Comparison of ENCODE assay signal across 12 mouse cellular contexts in the genomic region with DNA sequence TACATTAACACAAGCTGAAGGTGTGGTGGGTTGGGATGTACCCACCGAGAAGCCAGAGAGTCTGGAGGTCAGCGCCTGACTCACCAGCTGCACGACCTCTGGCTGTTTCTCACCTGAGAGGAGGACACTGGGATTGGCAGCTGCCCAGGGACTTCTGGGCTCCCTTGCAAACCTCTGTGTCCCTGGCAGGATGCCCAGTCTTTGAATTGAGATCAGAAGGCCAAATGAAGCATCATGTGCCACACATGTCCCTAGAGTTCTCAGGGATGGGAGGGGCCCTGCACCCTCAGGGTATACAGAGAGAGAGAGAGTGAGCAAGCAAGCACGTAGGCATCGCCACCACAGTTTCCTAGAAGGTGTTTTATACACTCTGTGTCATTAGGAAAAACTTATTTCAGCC. TPM values are rescaled to one million over a fixed set of nuclear protein-coding genes. Genes with fewer than 3 reads are reported as not detected.
DNase-seq lines count a peak whose midpoint lies in the region; ATAC-seq and TF ChIP-seq lines count a peak whose summit lies in the region.
"Had no signal": no experiment of that assay in that cellular context is flagged by ENCODE, and none has a peak within 500 bp of the region (broad histone marks: within the 10 kb centered on the region; RNA-seq: fewer than 3 reads in every experiment).

No protein-coding gene starts in this region.

- peak; percentile 69 for ATAC-seq in kidney, postnatal 0 days (replicated peaks; ENCODE audit: low FRiP score, low read depth)

- intact Hi-C loops in left cerebral cortex, postnatal 25 days (cut with DNase I): loop anchor here (10.0 kb wide), 1 partner anchor 415 kb away; the partner anchor contains the start of gene Bfsp1

- H3K36me3 ChIP-seq in kidney, postnatal 0 days (ENCODE audit: insufficient read depth, low read length): 0 out of 2 replicates have a peak, but pooled peaks cover 9% of the 10 kb centered on the region

- WGBS in kidney, postnatal 0 days: 55% methylated on average over 5 of the region's 5 CpGs

- peak overlapping the region; percentile 66 for H3K27ac ChIP-seq in bone marrow macrophage, adult 2 months (ENCODE audit: insufficient read depth, low read depth, low read length)
- 0 out of 2 replicates have a peak overlapping the region, but pooled peaks have one; percentile 19 for H3K27ac ChIP-seq in kidney, postnatal 0 days
- H3K27ac ChIP-seq: lung, embryonic 15.5 days had no signal

- H3K4me3 ChIP-seq in bone marrow macrophage, adult 2 months (ENCODE audit: insufficient read depth, low read length): no peak overlapping the region
- no peak overlapping the region for H3K4me3 ChIP-seq in kidney, postnatal 0 days (replicated peaks; ENCODE audit: low read depth, low read length)
- H3K4me3 ChIP-seq: lung, embryonic 15.5 days had no signal

- H3K9me3 ChIP-seq in kidney, postnatal 0 days (replicated peaks; ENCODE audit: low read length): no peaks in the 10 kb centered on the region
- H3K9me3 ChIP-seq: lung, embryonic 15.5 days had no signal

- no peak overlapping the region for H3K4me2 ChIP-seq in kidney, postnatal 0 days (ENCODE audit: low read length)
- H3K4me2 ChIP-seq: lung, embryonic 15.5 days had no signal

- DNase-seq in gastrocnemius, adult 18-20 months (ENCODE audit: low spot score): peak; percentile 47
- DNase-seq in gastrocnemius, postnatal 4 days (ENCODE audit: low spot score in 2 of 2): no peak
- DNase-seq in 3T3-L1 (ENCODE audit: low read depth, low spot score): peak; percentile 62
- no peak for DNase-seq in kidney, postnatal 0 days (ENCODE audit: low spot score)
- no peak for DNase-seq in left cerebral cortex, postnatal 25 days (ENCODE audit: low spot score in 2 of 2)
- no peak for DNase-seq in urinary bladder, adult 2 months (ENCODE audit: low spot score)
- no peak for DNase-seq in right cerebral cortex, postnatal 10 days (ENCODE audit: low spot score in 2 of 2)
- DNase-seq: right cerebral cortex, adult 18-20 months had no signal

- no peak for TF ChIP-seq CTCF in bone marrow macrophage, adult 2 months (IDR thresholded peaks at IDR 0.05; ENCODE audit: low read depth, low read length)
- no peak for TF ChIP-seq CTCF in kidney, postnatal 0 days (IDR thresholded peaks at IDR 0.05; ENCODE audit: low read depth)

- peaks cover 25% of the 10 kb centered on the region for H3K4me1 ChIP-seq in bone marrow macrophage, adult 2 months (ENCODE audit: control insufficient read depth, insufficient read depth, low read length)
- 0 out of 2 replicates have a peak, but pooled peaks cover 4% of the 10 kb centered on the region for H3K4me1 ChIP-seq in kidney, postnatal 0 days (replicated peaks; ENCODE audit: insufficient read depth, low read length)

- TF ChIP-seq POLR2A in bone marrow macrophage, adult 2 months (IDR thresholded peaks at IDR 0.05; ENCODE audit: borderline replicate concordance, low read depth, low read length): no peak

- H3K9ac ChIP-seq in kidney, postnatal 0 days (ENCODE audit: low read depth, low read length): no peak overlapping the region
- H3K9ac ChIP-seq: lung, embryonic 15.5 days had no signal

- no peaks in the 10 kb centered on the region for H3K27me3 ChIP-seq in kidney, postnatal 0 days (ENCODE audit: insufficient read depth, low read length)
- H3K27me3 ChIP-seq: lung, embryonic 15.5 days had no signal

RNA-seq across cellular contexts. Expression of gene Snx5, which starts 9.0 kb away (rescaled TPM):
- 10 to 100 TPM; 55.8 to 58.1 TPM for total RNA-seq in gastrocnemius, adult 18-20 months (2021)
- total RNA-seq in gastrocnemius, postnatal 4 days (2021): 10 to 100 TPM; 92.2 to 94.5 TPM
- 867 and 1,049 TPM in 2 replicates for polyA plus RNA-seq in bone marrow macrophage, adult 2 months (2012; ENCODE audit: insufficient read depth, insufficient read length, missing spikeins)
- 103 and 112 TPM in 2 replicates for polyA plus RNA-seq in kidney, postnatal 0 days (2015; fragmentation: Nextera tagmentation; extraction: Ambion mirVana)
- 10 to 100 TPM; 77.5 to 81.3 TPM for total RNA-seq in left cerebral cortex, postnatal 25 days (2021)
- 66.6 and 72.2 TPM in 2 replicates for polyA plus RNA-seq in urinary bladder, adult 2 months (2012; rRNA removed)

RNA-seq across cellular contexts. Expression of gene Mgme1, which starts 9.3 kb away (rescaled TPM):
- 10 to 100 TPM; 10.9 to 11.0 TPM for total RNA-seq in gastrocnemius, adult 18-20 months (2021)
- 1 to 10 TPM; 6.3 to 6.6 TPM for total RNA-seq in gastrocnemius, postnatal 4 days (2021)
- polyA plus RNA-seq in bone marrow macrophage, adult 2 months (2012; ENCODE audit: insufficient read depth, insufficient read length, missing spikeins): 12.2 and 13.2 TPM in 2 replicates
- polyA plus RNA-seq in kidney, postnatal 0 days (2015; fragmentation: Nextera tagmentation; extraction: Ambion mirVana): 16.0 and 16.6 TPM in 2 replicates
- total RNA-seq in left cerebral cortex, postnatal 25 days (2021): 1 to 10 TPM; 5.2 to 5.7 TPM
- 8.3 TPM in 2 replicates for polyA plus RNA-seq in urinary bladder, adult 2 months (2012; rRNA removed)

RNA-seq across cellular contexts. Expression of gene Ovol2, which starts 52.2 kb away (rescaled TPM):
- total RNA-seq in gastrocnemius, adult 18-20 months (2021): not detected
- not detected for total RNA-seq in gastrocnemius, postnatal 4 days (2021)
- not detected in 2 replicates for polyA plus RNA-seq in bone marrow macrophage, adult 2 months (2012; ENCODE audit: insufficient read depth, insufficient read length, missing spikeins)
- 1.2 and 1.8 TPM in 2 replicates for polyA plus RNA-seq in kidney, postnatal 0 days (2015; fragmentation: Nextera tagmentation; extraction: Ambion mirVana)
- 1 to 10 TPM; 6.8 to 8.6 TPM for total RNA-seq in left cerebral cortex, postnatal 25 days (2021)
- 4.9 and 5.7 TPM in 2 replicates for polyA plus RNA-seq in urinary bladder, adult 2 months (2012; rRNA removed)
- total RNA-seq: granulocyte monocyte progenitor cell, adult 5-6 weeks had no signal
- polyA plus RNA-seq: cerebellum, adult 2 months had no signal

Comparison
In these comparisons a context has a peak if more than half of its experiments do, and no peak if none do; other contexts are left out.
1. DNase-seq: peak in gastrocnemius, adult 18-20 months (single experiment) and 3T3-L1 (single experiment); none in gastrocnemius, postnatal 4 days (0 of 2), kidney, postnatal 0 days (single experiment), left cerebral cortex, postnatal 25 days (0 of 2), urinary bladder, adult 2 months (single experiment) and right cerebral cortex, postnatal 10 days (0 of 2).
2. RNA of gene Ovol2, which starts 52.2 kb away (total RNA-seq): 6.8 to 8.6 TPM in left cerebral cortex, postnatal 25 days; not detected in gastrocnemius, postnatal 4 days and not detected in gastrocnemius, adult 18-20 months; every median in the first group is over 4 times any median in the second.